8 mouse cellular contexts compared by ENCODE assay signal in genomic region chr12:113981613-113982012, GRCm38 (mm10).
A peak's percentile ranks its signal among the peaks of the same experiment; 100 is the strongest.
DNase-seq lines count a peak whose midpoint lies in the region; ATAC-seq and TF ChIP-seq lines count a peak whose summit lies in the region.
"Not testable (repeated sequence)": the region's sequence is repeated elsewhere in the genome, so short reads cannot be mapped to it uniquely, and the experiment has no call there.

No protein-coding gene starts in this region.

- not testable (repeated sequence) for H3K9ac ChIP-seq in ES-E14 (ENCODE audit: insufficient read depth, low read depth, low read length, poor library complexity, severe bottlenecking); lung, embryonic 14.5 days

- not testable (repeated sequence) for H3K36me3 ChIP-seq in ES-E14 (ENCODE audit: control insufficient read depth, insufficient read depth, low read length, poor library complexity, severe bottlenecking); lung, embryonic 14.5 days (ENCODE audit: insufficient read depth)

- H3K27me3 ChIP-seq in lung, embryonic 14.5 days (ENCODE audit: insufficient read depth, low read length) = not testable (repeated sequence)

- H3K27ac ChIP-seq in ES-E14 (ENCODE audit: insufficient read depth, low read depth, low read length, poor library complexity, severe bottlenecking); lung, embryonic 14.5 days (ENCODE audit: low read depth): not testable (repeated sequence)

- in situ Hi-C loops in ES-E14 (cut with MboI; ENCODE audit: low sequenced_read_pairs in 2 of 2, unreplicated experiment in 2 of 2) = not testable (repeated sequence)

- not testable (repeated sequence) for H3K4me1 ChIP-seq in ES-E14 (ENCODE audit: control insufficient read depth in 2 of 2, insufficient read depth in 2 of 2, low read length in 2 of 2, poor library complexity in 1 of 2); lung, embryonic 14.5 days (ENCODE audit: insufficient read depth)

- peak; percentile 56 for DNase-seq in ES-E14 (ENCODE audit: low read depth, low spot score)
- peak; percentile 5 for DNase-seq in c-Kit-positive CD71-positive TER-119-negative erythroid progenitor cells, embryonic 14.5 days (ENCODE audit: low read depth)
- peak; percentile 41 for DNase-seq in layer of hippocampus, adult 9-10 months (ENCODE audit: low spot score)
- peak; percentile 50 for DNase-seq in lung, embryonic 14.5 days
- peak; percentile 60 to 79 for DNase-seq in right cerebral cortex, postnatal 10 days (ENCODE audit: low spot score in 2 of 2)
- DNase-seq in thymus, postnatal 4 days = peak; percentile 96

- TF ChIP-seq CTCF in lung, embryonic 14.5 days (IDR thresholded peaks at IDR 0.05; ENCODE audit: low read depth) = peak; percentile 66

- H3K4me2 ChIP-seq in lung, embryonic 14.5 days = not testable (repeated sequence)

- peak; percentile 59 for ATAC-seq in erythroid progenitor cell, adult 5-6 weeks (replicated peaks; ENCODE audit: low FRiP score, poor library complexity, severe bottlenecking)
- peak; percentile 87 to 91 for ATAC-seq in hematopoietic stem cell, adult 5-6 weeks (replicated peaks in 1 of 2; ENCODE audit: insufficient read depth in 1 of 2, low FRiP score in 2 of 2, low TSS enrichment in 1 of 2, low read depth in 1 of 2, poor library complexity in 2 of 2, severe bottlenecking in 2 of 2)
- not testable (repeated sequence) for ATAC-seq in lung, embryonic 14.5 days (ENCODE audit: insufficient read depth)

- WGBS in lung, embryonic 14.5 days = 34% methylated on average over 10 of the region's 10 CpGs

- not testable (repeated sequence) for H3K4me3 ChIP-seq in ES-E14 (ENCODE audit: insufficient read depth in 1 of 2, low read depth in 1 of 2, low read length in 2 of 2, poor library complexity in 1 of 2, severe bottlenecking in 1 of 2); lung, embryonic 14.5 days (ENCODE audit: low read depth, low read length)

- not testable (repeated sequence) for H3K9me3 ChIP-seq in ES-E14 (ENCODE audit: control insufficient read depth, insufficient read depth, low read depth, low read length); lung, embryonic 14.5 days (ENCODE audit: low read depth, low read length)

TF ChIP-seq in ES-E14, 5 proteins besides CTCF, POLR2A, EP300 and RAD21:
- peak; percentile 12; the same call in 1 of the 2 replicates for TF ChIP-seq ZC3H11A (IDR thresholded peaks at IDR 0.05; ENCODE audit: borderline replicate concordance, low read depth, low read length)

Comparison
In these comparisons a context has a peak if more than half of its experiments do, and no peak if none do; other contexts are left out.
1. DNase-seq: peak in every context shown above with its lines; median percentile 96 in thymus, postnatal 4 days; 70 in right cerebral cortex, postnatal 10 days; 56 in ES-E14; 50 in lung, embryonic 14.5 days; 41 in layer of hippocampus, adult 9-10 months; 5 in c-Kit-positive CD71-positive TER-119-negative erythroid progenitor cells, embryonic 14.5 days.